Mouse (Mus musculus) megakaryocyte, embryonic 14.5 days (primary cell): ENCODE results near the gene Gm16181. TPM values are rescaled to one million over a fixed set of nuclear protein-coding genes. Genes with fewer than 3 reads are reported as not detected.
"Not testable (repeated sequence)": the region's sequence is repeated elsewhere in the genome, so short reads cannot be mapped to it uniquely, and the experiment has no call there.

ENCODE experiments used
- H3K27me3 ChIP-seq: replicated peaks from 2 replicates; pipeline ENCODE3; 2012; ENCODE audit warnings: inconsistent platforms
- H3K36me3 ChIP-seq: replicated peaks from 2 replicates; pipeline ENCODE3; 2012; ENCODE audit warnings: low read length, inconsistent platforms, mixed read lengths
- H3K4me1 ChIP-seq: 2 replicates; pipeline ENCODE4 v1.6.1; 2012; ENCODE audit warnings: inconsistent platforms
- H3K4me3 ChIP-seq: replicated peaks from 2 replicates; pipeline ENCODE3; 2012; ENCODE audit warnings: moderate library complexity, mild to moderate bottlenecking, inconsistent platforms
- H3K9me3 ChIP-seq: 2 replicates; pipeline ENCODE4 v1.6.1; 2012; ENCODE audit warnings: inconsistent platforms
- FLI1 ChIP-seq: IDR thresholded peaks from 2 replicates; pipeline ENCODE4 v1.6.1; 2012; ENCODE audit warnings: low read length, inconsistent platforms, mixed read lengths
- GATA1 ChIP-seq: IDR thresholded peaks from 3 replicates; pipeline ENCODE4 v1.6.1; 2012; ENCODE audit warnings: mixed read lengths, low read length, inconsistent platforms, borderline replicate concordance
- polyA plus RNA-seq: library from polyadenylated mRNA; stranded (reverse); fragments of >175 nt; gene quantifications from 2 replicates; pipeline ENCODE4 v1.2.3, GENCODE M21; 2012; ENCODE audit warnings: low replicate concordance; ENCODE audit not compliant: insufficient read depth

The Gm16181 gene
- polyA plus RNA-seq, 1 experiment = not detected

DNA sequence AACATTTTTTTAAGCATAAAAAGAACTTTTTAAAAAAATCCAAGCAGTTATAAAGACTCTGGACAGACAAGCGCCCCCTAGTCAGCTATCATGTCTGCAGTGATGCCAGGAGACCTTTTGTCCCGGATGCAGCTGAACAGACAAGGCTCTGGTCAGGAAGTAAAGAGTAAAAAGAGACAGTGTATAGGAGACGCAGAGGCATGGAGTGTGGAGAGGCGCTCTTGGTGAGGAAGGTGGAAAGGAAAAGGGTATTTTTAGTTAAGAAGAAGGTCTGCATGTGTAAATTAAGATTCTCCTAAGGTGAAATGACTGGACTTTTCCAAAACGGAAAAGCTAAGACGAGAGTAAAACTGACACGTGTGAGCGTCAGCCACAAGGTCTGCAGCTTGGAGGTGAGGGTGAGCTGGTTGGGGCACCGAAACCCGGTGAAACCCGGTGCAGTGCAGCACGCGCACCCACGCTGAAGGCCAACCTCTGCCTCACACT is 6.0 kb downstream of the Gm16181 start:
- H3K36me3 ChIP-seq = peaks cover 82% of the 10 kb centered on the region
- peaks cover 88% of the 10 kb centered on the region for H3K4me1 ChIP-seq
- no peaks in the 10 kb centered on the region for H3K9me3 ChIP-seq
- TF ChIP-seq FLI1 = no peak
- no peak for TF ChIP-seq GATA1
- H3K4me3 ChIP-seq = peak overlapping the region; percentile 42
- H3K27me3 ChIP-seq = no peaks in the 10 kb centered on the region

DNA sequence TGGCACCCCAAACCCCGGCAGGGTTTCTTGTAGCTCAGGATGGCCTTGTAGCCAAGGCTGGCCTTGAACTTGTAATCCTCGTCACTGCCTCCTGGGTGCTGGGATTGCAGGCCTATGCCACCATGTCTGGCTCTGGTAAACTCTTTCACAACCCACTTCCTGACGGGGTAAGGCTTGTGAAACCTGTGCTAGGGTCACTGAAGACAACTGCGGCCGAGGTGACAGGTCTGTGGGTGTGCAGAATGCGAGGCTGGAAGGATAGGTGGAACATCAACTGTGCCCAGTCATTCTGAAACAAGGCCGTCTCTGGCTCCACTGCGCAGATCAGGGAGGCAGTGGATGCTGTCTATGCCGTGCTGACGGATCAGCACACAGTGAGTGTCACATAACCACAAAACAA is 10.4 kb downstream of the Gm16181 start:
- Histone ChIP-seq H3K4me1 (peaks cover 85% of the 10 kb centered on the region), H3K36me3 (peaks cover 71% of the 10 kb centered on the region), H3K9me3 (no peaks in the 10 kb centered on the region), H3K27me3 (no peaks in the 10 kb centered on the region), H3K4me3 (peak overlapping the region; percentile 70)
- TF ChIP-seq FLI1 = no peak
- no peak for TF ChIP-seq GATA1

DNA sequence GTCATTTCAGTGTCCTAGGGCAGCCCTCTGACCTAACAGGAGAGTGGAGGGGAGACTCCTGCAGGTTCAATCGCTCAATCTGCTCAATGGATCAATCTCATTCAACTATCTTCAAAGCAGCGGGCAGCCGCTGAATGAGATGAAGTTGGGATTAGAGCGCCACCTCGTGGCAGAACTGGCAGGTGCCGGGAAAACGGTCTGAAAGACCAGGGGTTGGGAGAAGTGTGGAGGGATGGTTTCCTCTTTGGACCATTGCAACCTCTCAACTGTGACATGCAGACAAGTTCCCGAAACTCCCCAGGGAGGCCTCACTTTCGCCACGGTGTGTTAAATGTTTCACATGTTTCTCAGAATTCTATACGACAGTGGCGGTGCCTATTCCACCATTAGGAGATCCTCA is 11.4 kb downstream of the Gm16181 start:
- Histone ChIP-seq H3K4me3 (peak overlapping the region; percentile 84), H3K4me1 (peaks cover 85% of the 10 kb centered on the region), H3K27me3 (no peaks in the 10 kb centered on the region), H3K36me3 (peaks cover 66% of the 10 kb centered on the region), H3K9me3 (no peaks in the 10 kb centered on the region)
- TF ChIP-seq FLI1 (no peak), GATA1 (no peak)

DNA sequence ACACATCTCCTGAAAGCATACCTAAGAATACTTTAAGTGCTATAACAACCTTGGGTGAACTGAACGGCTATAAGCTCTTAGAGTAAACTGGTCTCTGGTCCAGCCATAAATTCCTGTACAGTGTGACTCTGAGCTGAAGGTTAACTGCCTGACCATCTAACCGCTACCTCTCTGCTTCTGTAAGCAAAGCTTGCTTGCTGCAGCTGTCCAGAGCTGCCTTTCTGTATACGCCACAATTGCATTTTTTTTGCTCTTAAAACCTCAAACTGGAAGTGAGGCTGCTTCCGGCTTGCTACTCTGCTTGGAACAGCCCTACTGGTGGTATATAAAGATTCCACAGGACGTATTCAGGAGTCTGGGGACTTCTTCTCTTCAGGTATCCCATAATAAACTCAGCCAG is 12.0 kb downstream of the Gm16181 start:
- Histone ChIP-seq H3K27me3 (no peaks in the 10 kb centered on the region), H3K9me3 (no peaks in the 10 kb centered on the region), H3K36me3 (peaks cover 66% of the 10 kb centered on the region), H3K4me3 (peak overlapping the region; percentile 84), H3K4me1 (peaks cover 79% of the 10 kb centered on the region)
- TF ChIP-seq GATA1 (no peak), FLI1 (no peak)

DNA sequence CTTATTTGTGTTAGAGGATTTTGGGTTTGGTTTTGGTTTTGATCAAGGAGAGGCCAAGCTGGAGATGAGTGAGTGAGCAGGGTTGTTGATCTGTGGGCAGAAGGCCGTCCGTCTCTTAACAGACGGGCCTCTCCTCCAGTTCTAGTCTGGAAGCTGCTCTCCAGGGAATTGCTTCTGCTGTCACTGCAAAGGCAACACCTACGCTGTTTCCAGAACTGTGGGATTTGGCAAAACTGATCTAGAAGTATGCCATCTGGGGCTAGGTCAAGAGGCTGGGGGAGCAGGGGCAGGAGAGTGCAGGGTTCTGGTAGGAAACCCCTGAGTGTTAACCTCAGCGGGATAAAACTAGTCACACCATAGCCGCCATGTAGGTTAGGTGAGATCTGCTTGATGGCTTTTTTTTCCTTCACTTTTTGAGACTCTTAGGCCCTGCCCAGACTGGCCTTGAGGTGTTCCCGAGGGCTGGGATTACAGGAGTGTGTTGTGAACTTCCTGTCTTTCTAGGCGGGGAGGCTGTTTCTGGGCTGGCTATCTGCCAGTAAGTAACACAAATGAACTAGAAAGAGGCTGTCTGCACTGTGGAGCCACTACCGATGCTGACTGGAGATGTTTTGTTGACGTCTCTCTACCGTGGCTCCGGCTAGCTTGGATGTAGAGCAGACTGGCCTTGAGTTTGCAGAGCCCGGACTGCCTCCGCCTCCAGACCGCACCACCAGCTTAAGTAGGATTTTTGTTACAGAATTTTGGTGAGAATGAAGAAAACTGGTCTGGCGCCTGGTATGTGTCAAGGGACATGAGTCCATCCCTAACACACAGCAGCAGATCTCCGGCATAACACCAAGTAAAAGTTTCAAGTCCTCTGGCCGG is 12.7 kb downstream of the Gm16181 start, which contains the start of gene Atp6v1g2:
Atp6v1g2 (plus strand) TSS at position 547 of the 867 bp plus-strand sequence.
- peaks cover 64% of the 10 kb centered on the region for H3K36me3 ChIP-seq
- no peak for TF ChIP-seq GATA1
- no peak for TF ChIP-seq FLI1
- no peaks in the 10 kb centered on the region for H3K9me3 ChIP-seq
- H3K4me1 ChIP-seq = peaks cover 72% of the 10 kb centered on the region
- H3K4me3 ChIP-seq = peak within 1 kb of the TSS; percentile 99
- no peaks in the 10 kb centered on the region for H3K27me3 ChIP-seq

DNA sequence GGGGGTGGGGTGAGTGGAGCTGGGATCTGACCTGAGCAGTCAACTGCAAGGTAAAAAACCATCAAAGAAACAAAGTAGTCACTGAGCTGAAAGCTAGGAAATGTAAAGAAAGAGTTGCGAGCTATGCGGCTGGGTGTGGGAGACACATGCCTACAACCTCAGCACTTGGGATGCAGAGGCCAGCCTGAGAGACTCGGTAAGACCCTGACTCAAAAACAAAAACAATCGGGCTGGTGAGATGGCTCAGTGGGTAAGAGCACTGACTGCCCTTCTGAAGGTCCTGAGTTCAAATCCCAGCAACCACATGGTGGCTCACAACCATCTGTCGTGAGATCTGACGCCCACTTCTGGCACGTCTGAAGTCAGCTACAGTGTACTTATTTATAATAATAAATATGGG is 13.5 kb downstream of the Gm16181 start:
- H3K36me3 ChIP-seq = peaks cover 57% of the 10 kb centered on the region
- peak overlapping the region; percentile 99 for H3K4me3 ChIP-seq
- H3K9me3 ChIP-seq, H3K27me3 ChIP-seq: not testable (repeated sequence)
- H3K4me1 ChIP-seq = peaks cover 74% of the 10 kb centered on the region

DNA sequence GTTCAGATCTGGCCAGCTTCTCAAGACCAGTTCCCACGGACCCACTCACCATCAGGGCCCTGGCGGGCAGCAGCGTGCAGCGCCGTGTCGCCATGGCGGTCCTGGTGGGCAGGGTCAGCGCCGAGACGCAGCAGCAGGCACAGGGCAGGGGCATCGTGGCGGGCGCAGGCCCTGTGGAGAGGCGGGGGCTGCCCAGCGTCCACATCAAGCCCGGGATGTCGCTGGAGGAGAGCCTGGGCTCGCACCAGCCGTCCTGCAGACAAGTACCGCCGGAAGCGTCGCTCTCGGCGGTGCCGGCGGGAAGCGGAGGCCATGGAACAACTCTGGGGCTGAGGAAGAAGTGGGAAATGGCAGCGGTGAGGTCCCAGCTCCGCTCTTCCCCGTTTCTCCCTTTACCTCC is 14.3 kb downstream of the Gm16181 start:
- no peaks in the 10 kb centered on the region for H3K9me3 ChIP-seq
- H3K27me3 ChIP-seq = no peaks in the 10 kb centered on the region
- peak overlapping the region; percentile 99 for H3K4me3 ChIP-seq
- TF ChIP-seq FLI1 = no peak
- H3K4me1 ChIP-seq = peaks cover 71% of the 10 kb centered on the region
- H3K36me3 ChIP-seq = peaks cover 48% of the 10 kb centered on the region

DNA sequence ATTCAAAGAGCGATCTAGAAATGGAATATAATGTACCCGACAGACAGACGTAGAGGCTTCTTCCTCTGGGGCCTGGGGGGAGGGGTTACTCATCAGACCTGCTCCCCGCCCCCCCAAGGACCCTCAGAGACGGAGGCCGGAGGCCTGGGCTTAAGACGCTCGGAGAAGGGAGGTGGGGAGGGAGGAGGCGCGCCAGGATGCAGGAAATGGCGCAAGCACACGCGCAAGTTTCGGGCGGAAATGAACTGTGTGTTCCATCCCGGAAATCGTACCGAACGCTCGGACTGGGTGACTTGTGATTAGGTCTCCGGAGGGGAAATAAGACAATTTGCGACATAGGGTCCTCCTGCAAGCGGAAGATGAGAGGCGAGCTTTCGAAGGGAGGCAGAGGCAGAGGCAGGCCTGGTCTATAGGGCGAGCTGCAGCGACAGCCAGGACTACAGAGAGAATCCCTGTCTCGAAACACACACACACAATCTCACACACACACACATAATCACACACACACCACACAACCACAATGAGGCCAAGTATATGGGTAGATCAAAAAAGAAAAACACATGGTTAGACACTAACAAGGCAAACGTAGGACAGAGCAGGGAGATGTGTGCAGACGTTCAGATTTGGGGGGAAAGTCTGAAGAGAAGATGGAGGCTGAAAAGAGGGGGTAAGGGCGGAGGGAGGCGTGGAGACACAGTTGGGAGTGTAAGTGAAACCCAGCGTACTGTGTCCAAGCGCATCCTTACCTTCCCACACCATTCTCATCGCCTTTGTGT is 15.2 kb downstream of the Gm16181 start, which contains the start of gene Nfkbil1:
Nfkbil1 (minus strand) TSS at position 179 of the 776 bp plus-strand sequence.
- peak within 1 kb of the TSS; percentile 99 for H3K4me3 ChIP-seq
- no peaks in the 10 kb centered on the region for H3K27me3 ChIP-seq
- H3K9me3 ChIP-seq = no peaks in the 10 kb centered on the region
- peaks cover 74% of the 10 kb centered on the region for H3K4me1 ChIP-seq
- TF ChIP-seq FLI1 (peak; percentile 50; the same call in 1 of the 2 replicates), GATA1 (no peak)
- H3K36me3 ChIP-seq = peaks cover 41% of the 10 kb centered on the region

DNA sequence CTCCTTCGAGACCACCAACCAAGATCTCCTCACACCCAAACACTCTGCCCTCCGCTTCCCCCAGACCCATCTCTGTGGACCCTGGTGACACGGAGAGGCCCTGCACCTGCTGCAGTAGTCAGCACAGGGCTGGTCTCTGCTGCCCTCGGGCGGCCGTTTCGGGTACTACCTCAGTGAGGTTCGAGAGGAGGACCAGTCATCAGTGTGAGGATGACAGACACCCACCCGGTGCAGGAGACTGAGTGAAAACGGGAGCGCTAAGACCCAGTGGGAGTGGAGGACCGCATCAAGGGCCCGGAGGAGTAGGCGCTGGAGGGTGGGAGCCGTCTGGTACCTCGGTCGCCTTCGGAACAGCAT is 15.7 kb downstream of the Gm16181 start:
- H3K4me1 ChIP-seq = peaks cover 72% of the 10 kb centered on the region
- H3K36me3 ChIP-seq = peaks cover 36% of the 10 kb centered on the region
- TF ChIP-seq GATA1 (no peak), FLI1 (no peak)
- peak overlapping the region; percentile 99 for H3K4me3 ChIP-seq
- H3K9me3 ChIP-seq = no peaks in the 10 kb centered on the region
- no peaks in the 10 kb centered on the region for H3K27me3 ChIP-seq

DNA sequence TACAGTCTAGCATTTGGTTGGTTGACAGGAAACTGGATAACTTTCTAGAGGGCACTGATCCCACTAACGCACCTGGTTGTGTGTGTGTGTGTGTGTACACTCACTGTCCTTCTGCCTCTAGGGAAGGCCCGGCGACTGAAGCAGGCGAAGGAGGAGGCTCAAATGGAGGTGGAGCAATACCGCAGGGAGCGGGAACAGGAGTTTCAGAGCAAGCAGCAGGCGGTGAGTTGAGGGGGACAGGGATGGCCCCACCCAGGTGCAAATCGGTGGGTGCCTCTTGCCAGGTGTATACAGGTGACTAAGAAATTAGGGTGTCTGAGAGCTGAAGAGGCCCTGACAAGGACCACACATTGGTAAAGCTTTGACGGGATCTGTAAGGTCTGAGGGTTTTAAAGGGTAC is 16.4 kb downstream of the Gm16181 start:
- Histone ChIP-seq H3K4me3 (no peak overlapping the region), H3K27me3 (no peaks in the 10 kb centered on the region), H3K9me3 (no peaks in the 10 kb centered on the region), H3K36me3 (peaks cover 32% of the 10 kb centered on the region), H3K4me1 (peaks cover 65% of the 10 kb centered on the region)
- TF ChIP-seq GATA1 (no peak), FLI1 (no peak)
